Mouse (Mus musculus) lung, embryonic 14.5 days (tissue): ENCODE measurements at regions not wholly inside any gene's neighbourhood (a gene's known extent, or its start where the extent isn't known, plus 50 kb on each side); places are given as distances from the start of the nearest gene placed in this dataset.
A peak's percentile ranks its signal among the peaks of the same experiment; 100 is the strongest.

ENCODE experiments used
- ATAC-seq: fragments of 200-750 bp; cut with Nextera tagmentation; 2 replicates; pipeline ENCODE4 v1.8.0; 2017; ENCODE audit warnings: mild to moderate bottlenecking, moderate TSS enrichment, moderate library complexity; ENCODE audit not compliant: insufficient read depth
- DNase-seq: peaks from one replicate; pipeline ENCODE4 v3.0.0-alpha.2; 2015
- H3K27ac ChIP-seq: fragments of 300-500 bp; sonication (generic); 2 replicates; pipeline ENCODE4 v1.5.1; 2014; ENCODE audit warnings: low read depth, mild to moderate bottlenecking, moderate library complexity
- H3K27me3 ChIP-seq: fragments of 300-500 bp; sonication (generic); 2 replicates; pipeline ENCODE4 v1.6.1; 2014; ENCODE audit warnings: low read length, control low read depth; ENCODE audit not compliant: insufficient read depth
- H3K36me3 ChIP-seq: fragments of 300-500 bp; sonication (generic); 2 replicates; pipeline ENCODE4 v1.6.1; 2014; ENCODE audit warnings: control low read depth; ENCODE audit not compliant: insufficient read depth
- H3K4me1 ChIP-seq: fragments of 300-500 bp; sonication (generic); 2 replicates; pipeline ENCODE4 v1.6.1; 2014; ENCODE audit warnings: antibody characterized with exemption, control low read depth; ENCODE audit not compliant: insufficient read depth
- H3K4me2 ChIP-seq: fragments of 300-500 bp; sonication (generic); 2 replicates; pipeline ENCODE4 v1.6.1; 2014; ENCODE audit warnings: mild to moderate bottlenecking
- H3K4me3 ChIP-seq: fragments of 300-500 bp; sonication (generic); 2 replicates; pipeline ENCODE4 v1.5.1; 2014; ENCODE audit warnings: low read depth, low read length
- H3K9ac ChIP-seq: fragments of 300-500 bp; sonication (generic); 2 replicates; pipeline ENCODE4 v1.6.1; 2014
- H3K9me3 ChIP-seq: fragments of 300-500 bp; sonication (generic); 2 replicates; pipeline ENCODE4 v1.6.1; 2016; ENCODE audit warnings: low read depth, low read length, control low read depth
- CTCF ChIP-seq: IDR thresholded peaks from 2 replicates; pipeline ENCODE4 v1.5.1; 2016; ENCODE audit warnings: antibody characterized with exemption, low read depth
- WGBS: fragments of 180-500 bp; shearing (Covaris S2); extraction: QIAGEN DNeasy Blood & Tissue Kit; methylation state at CpG from one replicate; pipeline ENCODE4 v1.1.7; 2014; 5-methylcytosine and 5-hydroxymethylcytosine counted together

DNA sequence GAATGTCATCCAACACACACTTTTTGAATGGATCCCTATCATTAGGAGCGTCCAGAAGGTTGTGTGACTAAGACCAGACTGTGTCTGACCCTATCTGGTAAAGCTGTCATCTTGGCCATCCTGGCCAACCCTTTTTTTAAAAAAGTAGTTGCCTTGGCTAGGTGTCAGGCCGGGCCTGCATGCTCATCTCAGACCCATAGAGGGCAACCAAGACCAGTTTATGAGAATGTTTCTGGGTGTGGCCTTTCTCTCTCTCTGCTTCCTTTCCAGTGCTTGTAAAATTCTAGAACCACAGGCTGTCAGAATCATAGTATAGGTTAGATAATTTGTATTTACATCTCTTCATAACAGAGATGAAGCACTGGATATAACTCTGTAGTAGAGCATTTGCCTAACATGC lies 62.8 kb upstream of the Las1l start:
- Histone ChIP-seq H3K4me1 (no peaks in the 10 kb centered on the region), H3K4me2 (no peak overlapping the region), H3K36me3 (no peaks in the 10 kb centered on the region), H3K27ac (no peak overlapping the region), H3K9ac (no peak overlapping the region), H3K4me3 (no peak overlapping the region), H3K9me3 (no peaks in the 10 kb centered on the region), H3K27me3 (no peaks in the 10 kb centered on the region)
- ATAC-seq (peak; percentile 31; the same call in 1 of the 2 replicates), DNase-seq (peak; percentile 75)
- peak; percentile 62 for TF ChIP-seq CTCF
- WGBS: 30% methylated on average over 2 of the region's 2 CpGs

DNA sequence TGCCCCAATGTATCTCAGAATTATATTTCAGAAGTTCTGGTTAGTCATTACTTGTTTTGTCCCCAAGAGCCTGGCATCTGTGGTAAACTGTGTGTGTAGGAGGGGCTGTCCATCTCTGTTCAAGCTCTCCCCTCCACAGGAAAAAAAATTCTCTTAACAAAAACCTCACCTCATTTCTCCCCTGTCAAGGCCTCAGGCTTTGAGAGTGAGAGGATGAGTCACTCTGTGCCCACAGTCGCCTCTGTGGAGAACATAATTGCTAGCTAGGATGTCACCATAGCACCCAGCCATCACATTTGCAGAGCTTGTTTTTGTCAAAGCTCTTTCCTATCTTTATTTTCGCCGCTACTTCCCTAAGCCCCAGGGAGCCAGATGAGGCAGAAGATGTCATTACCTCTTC lies 63.6 kb upstream of the Las1l start:
- no peaks in the 10 kb centered on the region for H3K9me3 ChIP-seq
- no peak overlapping the region for H3K4me3 ChIP-seq
- ATAC-seq (no peak), DNase-seq (no peak)
- no peak overlapping the region for H3K9ac ChIP-seq
- WGBS: 66% methylated on average over 3 of the region's 3 CpGs
- H3K4me2 ChIP-seq: no peak overlapping the region
- no peak for TF ChIP-seq CTCF
- no peaks in the 10 kb centered on the region for H3K4me1 ChIP-seq
- no peaks in the 10 kb centered on the region for H3K36me3 ChIP-seq
- H3K27me3 ChIP-seq: no peaks in the 10 kb centered on the region
- no peak overlapping the region for H3K27ac ChIP-seq

DNA sequence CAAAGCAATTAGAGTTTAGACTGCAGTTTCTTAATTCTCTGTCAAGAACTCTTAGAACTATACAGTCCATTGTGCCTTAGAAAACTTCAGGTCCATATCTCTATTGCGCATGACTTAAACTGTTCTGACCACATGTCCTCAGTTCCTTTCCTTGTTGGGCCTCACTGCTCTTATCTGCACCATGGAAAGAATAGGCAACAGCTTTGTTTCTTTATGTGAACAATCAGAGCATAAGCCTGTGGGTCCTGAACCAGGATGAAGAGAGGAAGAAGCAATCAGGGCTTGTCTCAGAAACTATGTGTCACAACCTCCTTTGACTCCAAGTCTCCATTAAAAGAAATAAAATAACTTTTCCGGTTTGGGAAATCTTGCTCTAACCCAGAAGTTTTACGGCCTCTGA lies 68.6 kb upstream of the Las1l start:
- Histone ChIP-seq H3K27me3 (no peaks in the 10 kb centered on the region), H3K27ac (peak overlapping the region; percentile 5; the same call in 1 of the 2 replicates), H3K36me3 (no peaks in the 10 kb centered on the region), H3K4me3 (no peak overlapping the region), H3K4me2 (no peak overlapping the region), H3K9me3 (no peaks in the 10 kb centered on the region), H3K4me1 (no peaks in the 10 kb centered on the region), H3K9ac (no peak overlapping the region)
- 73% methylated on average over 3 of the region's 3 CpGs for WGBS
- ATAC-seq (peak; percentile 49; the same call in 1 of the 2 replicates), DNase-seq (peak; percentile 1)
- no peak for TF ChIP-seq CTCF

DNA sequence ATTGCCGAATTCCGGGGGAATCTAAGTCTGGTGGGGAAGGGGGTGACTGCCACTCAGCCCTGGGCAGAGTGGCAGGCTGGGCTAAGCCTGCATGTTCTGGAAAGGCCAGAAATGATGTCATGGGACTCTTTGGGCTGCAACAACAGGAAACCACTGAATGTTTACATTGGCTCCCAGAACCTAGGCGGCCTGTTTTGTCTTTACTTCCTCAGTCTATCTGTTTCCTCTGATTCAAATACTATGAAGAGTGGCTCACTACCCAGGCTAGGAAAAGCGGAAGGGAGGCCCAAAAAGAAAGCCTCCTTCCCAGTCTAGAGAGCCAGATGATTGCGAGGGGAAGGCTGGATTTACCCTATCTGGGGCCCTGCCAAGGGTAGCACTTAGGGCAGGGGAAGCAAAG lies 69.1 kb upstream of the Las1l start:
- TF ChIP-seq CTCF: no peak
- Histone ChIP-seq H3K27ac (peak overlapping the region; percentile 5; the same call in 1 of the 2 replicates), H3K4me3 (no peak overlapping the region), H3K9me3 (no peaks in the 10 kb centered on the region), H3K9ac (no peak overlapping the region), H3K27me3 (no peaks in the 10 kb centered on the region), H3K4me2 (no peak overlapping the region), H3K4me1 (no peaks in the 10 kb centered on the region), H3K36me3 (no peaks in the 10 kb centered on the region)
- 59% methylated on average over 5 of the region's 5 CpGs for WGBS
- DNase-seq: peak; percentile 65
- peak; percentile 84 for ATAC-seq

GRCm38 (mm10) chrX:96031591-96031990 lies 64.3 kb upstream of the Msn start:
- Histone ChIP-seq H3K36me3 (no peaks in the 10 kb centered on the region), H3K4me3 (no peak overlapping the region), H3K27ac (no peak overlapping the region), H3K9ac (no peak overlapping the region), H3K4me2 (no peak overlapping the region), H3K4me1 (no peaks in the 10 kb centered on the region), H3K9me3 (no peaks in the 10 kb centered on the region), H3K27me3 (no peaks in the 10 kb centered on the region)
- 34% methylated on average over 5 of the region's 5 CpGs for WGBS
- DNase-seq (peak; percentile 53), ATAC-seq (peak; percentile 60; the same call in 1 of the 2 replicates)
- no peak for TF ChIP-seq CTCF

DNA sequence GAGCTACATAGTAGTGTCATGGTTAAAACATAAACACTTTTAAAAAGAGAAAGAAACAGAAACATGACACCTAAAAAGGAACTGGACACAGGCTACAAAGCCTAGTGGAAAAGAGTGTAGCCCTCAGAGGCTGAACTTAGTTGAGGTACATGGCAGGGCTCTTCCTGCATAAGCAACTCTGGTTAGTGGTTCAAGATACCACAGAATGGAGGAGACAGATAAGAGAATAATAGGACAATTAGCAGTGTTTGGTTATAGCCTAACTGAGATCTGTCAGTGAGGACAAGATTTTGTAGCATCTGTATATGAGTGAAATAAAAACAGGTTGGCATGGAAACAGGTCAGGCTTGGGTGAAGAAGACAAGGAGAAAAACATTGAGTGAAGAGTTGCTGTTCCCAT lies 60.5 kb upstream of the Msn start:
- no peaks in the 10 kb centered on the region for H3K9me3 ChIP-seq
- H3K4me2 ChIP-seq: no peak overlapping the region
- no peak overlapping the region for H3K4me3 ChIP-seq
- no peaks in the 10 kb centered on the region for H3K36me3 ChIP-seq
- no peaks in the 10 kb centered on the region for H3K4me1 ChIP-seq
- no peaks in the 10 kb centered on the region for H3K27me3 ChIP-seq
- ATAC-seq: no peak
- H3K27ac ChIP-seq: no peak overlapping the region
- H3K9ac ChIP-seq: no peak overlapping the region
- TF ChIP-seq CTCF: no peak
- DNase-seq: no peak

DNA sequence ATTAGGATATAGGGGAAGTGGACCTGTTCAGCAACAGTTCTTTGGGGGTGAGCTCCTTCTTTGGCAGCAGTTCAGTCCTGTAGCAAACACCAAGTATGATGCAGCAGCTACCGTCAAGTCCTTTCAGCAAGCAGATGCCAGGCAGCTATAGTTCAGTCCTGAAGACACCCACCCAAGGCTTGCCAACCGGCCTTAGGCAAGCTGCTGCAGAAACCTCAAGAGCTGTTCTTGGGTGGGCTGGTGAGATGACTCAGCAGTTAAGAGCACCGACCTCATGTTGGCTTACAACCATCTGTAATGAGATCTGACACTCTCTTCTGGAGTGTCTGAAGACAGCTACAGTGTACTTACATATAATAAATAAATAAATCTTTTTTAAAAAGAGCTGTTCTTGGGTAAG lies 53.6 kb upstream of the Msn start:
- Histone ChIP-seq H3K4me2 (no peak overlapping the region), H3K27ac (no peak overlapping the region), H3K9ac (no peak overlapping the region), H3K4me1 (no peaks in the 10 kb centered on the region), H3K9me3 (no peaks in the 10 kb centered on the region), H3K36me3 (no peaks in the 10 kb centered on the region), H3K4me3 (no peak overlapping the region), H3K27me3 (no peaks in the 10 kb centered on the region)
- ATAC-seq (no peak), DNase-seq (no peak)
- WGBS: 52% methylated on average over 3 of the region's 3 CpGs
- TF ChIP-seq CTCF: no peak
